Comparison of ENCODE assay signal across 9 mouse cellular contexts in the genomic region with DNA sequence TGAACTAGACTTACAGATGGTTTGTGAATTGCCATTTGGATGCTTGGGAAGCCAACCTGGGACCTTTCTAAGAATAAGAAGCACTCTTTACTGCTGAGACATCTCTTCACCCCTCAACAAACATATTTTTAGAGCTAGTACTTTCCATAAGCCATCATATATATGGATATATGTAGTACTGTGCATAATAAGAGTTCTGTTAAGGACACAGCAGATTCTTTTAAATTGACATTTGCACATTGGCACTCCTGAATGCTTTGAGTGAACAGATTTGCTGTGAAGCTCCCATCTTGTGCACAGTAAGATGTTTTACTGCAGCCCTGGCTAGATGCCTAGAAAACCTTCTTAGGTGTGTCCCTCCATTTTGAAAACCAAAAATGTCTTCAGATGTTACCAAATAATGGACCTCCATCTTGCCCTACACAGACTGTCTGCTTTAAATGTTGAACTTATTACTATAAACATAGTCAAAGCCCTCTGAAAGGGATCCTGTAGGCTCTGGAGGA.
"Had no signal": no experiment of that assay in that cellular context is flagged by ENCODE, and none has a peak within 500 bp of the region (broad histone marks: within the 10 kb centered on the region; RNA-seq: fewer than 3 reads in every experiment).

No protein-coding gene starts in this region.

- ATAC-seq: midbrain, embryonic 16.5 days had no signal

- DNase-seq: kidney, adult 18-20 months; kidney, postnatal 14 days; layer of hippocampus, adult 9-11 months; layer of hippocampus, postnatal 36 days; left cerebral cortex, postnatal 4 days; lung, adult 18-20 months; thymus, adult 18-20 months; thymus, postnatal 14 days had no signal
